ENCODE assay signal across 13 mouse cellular contexts in genomic region chr1:125242345-125242744, GRCm38 (mm10).
DNase-seq lines count a peak whose midpoint lies in the region.
"Had no signal": no experiment of that assay in that cellular context is flagged by ENCODE, and none has a peak within 500 bp of the region (broad histone marks: within the 10 kb centered on the region; RNA-seq: fewer than 3 reads in every experiment).

No protein-coding gene starts in this region.

- DNase-seq in gastrocnemius, postnatal 10 days: peak; percentile 4
- no peak for DNase-seq in gastrocnemius, postnatal 25 days
- DNase-seq in kidney, postnatal 4 days: peak; percentile 17 to 35
- DNase-seq in kidney, adult 18-20 months: no peak
- DNase-seq in right cerebral cortex, postnatal 10 days (ENCODE audit: low spot score in 2 of 2): peak; percentile 24 to 47
- no peak for DNase-seq in right cerebral cortex, postnatal 36 days (ENCODE audit: low spot score in 2 of 2)
- DNase-seq in urinary bladder, postnatal 10 days (ENCODE audit: low spot score): no peak
- DNase-seq: adrenal gland, postnatal 10 days; cerebellum, adult 9-10 months; heart, postnatal 36 days; liver; right cerebral cortex, postnatal 14 days; spleen, adult 18-20 months had no signal

Comparison
In these comparisons a context has a peak if more than half of its experiments do, and no peak if none do; other contexts are left out.
1. DNase-seq: peak in gastrocnemius, postnatal 10 days (single experiment), kidney, postnatal 4 days (2 of 2) and right cerebral cortex, postnatal 10 days (2 of 2); none in gastrocnemius, postnatal 25 days (single experiment), kidney, adult 18-20 months (single experiment), right cerebral cortex, postnatal 36 days (0 of 2) and urinary bladder, postnatal 10 days (single experiment).